Mouse (Mus musculus): ENCODE results near the gene Ttll8. TPM values are rescaled to one million over a fixed set of nuclear protein-coding genes. Genes with fewer than 3 reads are reported as not detected.

Gene Ttll8
- polyA plus RNA-seq, 1 experiment from 2014 or later = not detected

DNA sequence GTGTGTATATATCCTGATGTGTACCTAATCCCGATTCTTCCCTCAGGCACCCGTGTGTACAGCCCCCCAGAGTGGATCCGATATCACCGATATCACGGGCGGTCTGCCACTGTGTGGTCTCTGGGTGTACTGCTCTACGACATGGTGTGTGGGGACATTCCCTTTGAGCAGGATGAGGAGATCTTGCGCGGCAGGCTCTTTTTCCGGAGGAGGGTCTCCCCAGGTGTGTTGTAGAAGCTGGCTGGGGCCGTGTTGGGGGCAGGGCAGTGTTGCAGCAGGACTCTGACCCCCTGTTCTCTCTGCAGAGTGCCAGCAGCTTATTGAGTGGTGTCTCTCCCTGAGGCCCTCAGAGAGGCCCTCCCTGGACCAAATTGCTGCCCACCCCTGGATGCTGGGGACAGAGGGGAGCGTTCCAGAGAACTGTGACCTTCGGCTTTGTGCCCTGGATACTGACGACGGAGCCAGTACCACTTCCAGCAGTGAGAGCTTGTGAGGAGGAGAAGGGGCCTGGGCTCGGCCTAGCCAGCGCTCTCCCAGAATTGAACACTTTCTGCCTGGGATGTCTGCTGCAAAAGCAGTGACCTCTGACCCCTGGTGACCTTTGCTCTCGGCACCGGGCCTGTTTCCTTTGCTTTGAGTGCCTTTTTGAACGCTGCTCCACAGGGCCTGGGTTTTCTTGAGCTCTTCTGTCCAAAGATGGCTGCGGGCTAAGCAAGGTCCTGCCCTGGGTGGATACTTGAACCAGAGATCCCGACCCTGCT, 89.8 kb downstream of the Ttll8 start:
- ATAC-seq (ENCODE audit: insufficient number of reproducible peaks, low FRiP score, low TSS enrichment, low read depth) (peak; percentile 29; the same call in 1 of the 2 replicates), DNase-seq (ENCODE audit: low spot score) (no peak)
- WGBS = 56% methylated on average over 22 of the region's 22 CpGs

DNA sequence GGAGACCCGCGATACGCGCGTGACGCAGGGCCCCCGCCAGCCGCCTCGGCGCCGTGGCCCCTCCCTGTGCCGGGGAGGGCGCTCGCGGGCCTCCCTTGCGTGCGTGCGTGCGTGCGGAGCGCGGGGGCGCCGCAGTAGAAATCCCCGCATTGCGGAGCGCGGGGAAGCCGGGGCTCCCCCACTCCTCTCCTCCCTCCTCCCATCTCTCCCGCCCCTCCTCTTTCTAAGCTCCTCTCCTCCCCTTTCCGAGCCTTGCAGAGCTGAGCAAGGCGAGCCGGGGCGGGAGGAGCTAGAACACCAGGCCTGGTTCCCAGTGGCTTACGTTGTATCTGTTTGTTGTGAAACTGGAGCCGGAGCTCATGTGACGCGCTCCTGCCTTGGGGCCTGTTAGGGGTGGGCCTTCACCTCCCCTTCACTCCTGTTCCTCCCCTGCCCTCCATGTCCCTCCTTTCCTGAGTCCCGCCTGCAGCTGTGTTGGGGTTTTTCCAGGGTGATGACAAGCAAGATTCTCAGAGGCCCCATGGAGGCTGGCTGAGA, 90.5 kb downstream of the Ttll8 start:
- peak; percentile 90 for DNase-seq (ENCODE audit: low spot score)
- peak; percentile 87 for ATAC-seq (ENCODE audit: insufficient number of reproducible peaks, low FRiP score, low TSS enrichment, low read depth)
- Histone ChIP-seq H3K9ac (ENCODE audit: low read length) (peak overlapping the region; percentile 49), H3K36me3 (ENCODE audit: control insufficient read depth, insufficient read depth, low read length) (peaks cover 10% of the 10 kb centered on the region), H3K9me3 (ENCODE audit: control insufficient read depth, low read length) (no peaks in the 10 kb centered on the region), H3K27me3 (ENCODE audit: control insufficient read depth, insufficient read depth, low read length) (no peaks in the 10 kb centered on the region), H3K4me2 (ENCODE audit: low read depth, severe bottlenecking) (peak overlapping the region; percentile 97), H3K4me3 (ENCODE audit: low read depth, low read length) (peak overlapping the region; percentile 92), H3K4me1 (ENCODE audit: control insufficient read depth, insufficient read depth, low read length) (peaks cover 28% of the 10 kb centered on the region), H3K27ac (replicated peaks; ENCODE audit: low read depth, low read length) (peak overlapping the region; percentile 51; the same call in 1 of the 2 replicates)
- WGBS = 0% methylated on average over 23 of the region's 39 CpGs

More for the DNA sequence above, 89.8 kb downstream of the Ttll8 start:
- H3K4me1 ChIP-seq (ENCODE audit: control insufficient read depth, insufficient read depth, low read length) = peaks cover 28% of the 10 kb centered on the region
- H3K9me3 ChIP-seq (ENCODE audit: control insufficient read depth, low read length) = no peaks in the 10 kb centered on the region
- peak overlapping the region; percentile 92 for H3K4me3 ChIP-seq (ENCODE audit: low read depth, low read length)
- no peaks in the 10 kb centered on the region for H3K27me3 ChIP-seq (ENCODE audit: control insufficient read depth, insufficient read depth, low read length)
- H3K4me2 ChIP-seq (ENCODE audit: low read depth, severe bottlenecking) = peak overlapping the region; percentile 97
- peaks cover 10% of the 10 kb centered on the region for H3K36me3 ChIP-seq (ENCODE audit: control insufficient read depth, insufficient read depth, low read length)
- no peak overlapping the region; the same call in 1 of the 2 replicates for H3K9ac ChIP-seq (ENCODE audit: low read length)
- H3K27ac ChIP-seq (replicated peaks; ENCODE audit: low read depth, low read length) = peak overlapping the region; percentile 1; the same call in 1 of the 2 replicates

DNA sequence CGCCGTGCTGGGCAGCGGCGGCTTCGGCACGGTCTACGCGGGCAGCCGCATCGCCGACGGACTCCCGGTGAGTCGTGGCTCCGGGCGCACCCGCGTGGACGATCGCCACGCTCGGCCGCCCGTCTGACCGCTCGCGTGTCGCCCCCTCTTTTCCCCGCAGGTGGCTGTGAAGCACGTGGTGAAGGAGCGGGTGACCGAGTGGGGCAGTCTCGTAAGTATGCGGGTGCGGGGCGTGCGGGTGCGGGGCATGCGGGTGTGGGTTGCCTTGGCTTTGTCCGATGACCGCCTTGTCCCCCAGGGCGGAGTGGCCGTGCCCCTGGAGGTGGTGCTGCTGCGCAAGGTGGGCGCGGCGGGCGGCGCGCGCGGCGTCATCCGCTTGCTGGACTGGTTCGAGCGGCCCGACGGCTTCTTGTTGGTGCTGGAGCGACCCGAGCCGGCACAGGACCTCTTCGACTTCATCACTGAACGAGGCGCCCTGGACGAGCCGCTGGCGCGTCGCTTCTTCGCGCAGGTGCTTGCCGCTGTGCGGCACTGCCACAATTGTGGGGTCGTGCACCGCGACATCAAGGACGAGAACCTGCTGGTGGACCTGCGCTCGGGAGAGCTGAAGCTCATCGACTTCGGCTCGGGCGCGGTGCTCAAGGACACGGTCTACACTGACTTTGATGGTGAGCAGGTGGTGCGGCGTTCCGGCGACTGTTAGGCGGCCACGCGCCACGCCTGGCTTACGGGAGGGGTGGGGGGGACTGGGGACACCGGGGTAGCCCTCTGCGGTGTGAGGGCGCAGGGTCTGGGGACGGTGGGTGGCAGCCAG, 91.1 kb downstream of the Ttll8 start:
- peak overlapping the region; percentile 97 for H3K4me2 ChIP-seq (ENCODE audit: low read depth, severe bottlenecking)
- peak overlapping the region; percentile 86 for H3K27ac ChIP-seq (replicated peaks; ENCODE audit: low read depth, low read length)
- ATAC-seq (ENCODE audit: insufficient number of reproducible peaks, low FRiP score, low TSS enrichment, low read depth) (peak; percentile 11; the same call in 1 of the 2 replicates), DNase-seq (ENCODE audit: low spot score) (peak; percentile 61)
- WGBS = under 1% methylated on average over 92 of the region's 98 CpGs
- peaks cover 28% of the 10 kb centered on the region for H3K4me1 ChIP-seq (ENCODE audit: control insufficient read depth, insufficient read depth, low read length)
- no peaks in the 10 kb centered on the region for H3K9me3 ChIP-seq (ENCODE audit: control insufficient read depth, low read length)
- peak overlapping the region; percentile 92 for H3K4me3 ChIP-seq (ENCODE audit: low read depth, low read length)
- no peaks in the 10 kb centered on the region for H3K27me3 ChIP-seq (ENCODE audit: control insufficient read depth, insufficient read depth, low read length)
- peak overlapping the region; percentile 81 for H3K9ac ChIP-seq (ENCODE audit: low read length)
- peaks cover 10% of the 10 kb centered on the region for H3K36me3 ChIP-seq (ENCODE audit: control insufficient read depth, insufficient read depth, low read length)

DNA sequence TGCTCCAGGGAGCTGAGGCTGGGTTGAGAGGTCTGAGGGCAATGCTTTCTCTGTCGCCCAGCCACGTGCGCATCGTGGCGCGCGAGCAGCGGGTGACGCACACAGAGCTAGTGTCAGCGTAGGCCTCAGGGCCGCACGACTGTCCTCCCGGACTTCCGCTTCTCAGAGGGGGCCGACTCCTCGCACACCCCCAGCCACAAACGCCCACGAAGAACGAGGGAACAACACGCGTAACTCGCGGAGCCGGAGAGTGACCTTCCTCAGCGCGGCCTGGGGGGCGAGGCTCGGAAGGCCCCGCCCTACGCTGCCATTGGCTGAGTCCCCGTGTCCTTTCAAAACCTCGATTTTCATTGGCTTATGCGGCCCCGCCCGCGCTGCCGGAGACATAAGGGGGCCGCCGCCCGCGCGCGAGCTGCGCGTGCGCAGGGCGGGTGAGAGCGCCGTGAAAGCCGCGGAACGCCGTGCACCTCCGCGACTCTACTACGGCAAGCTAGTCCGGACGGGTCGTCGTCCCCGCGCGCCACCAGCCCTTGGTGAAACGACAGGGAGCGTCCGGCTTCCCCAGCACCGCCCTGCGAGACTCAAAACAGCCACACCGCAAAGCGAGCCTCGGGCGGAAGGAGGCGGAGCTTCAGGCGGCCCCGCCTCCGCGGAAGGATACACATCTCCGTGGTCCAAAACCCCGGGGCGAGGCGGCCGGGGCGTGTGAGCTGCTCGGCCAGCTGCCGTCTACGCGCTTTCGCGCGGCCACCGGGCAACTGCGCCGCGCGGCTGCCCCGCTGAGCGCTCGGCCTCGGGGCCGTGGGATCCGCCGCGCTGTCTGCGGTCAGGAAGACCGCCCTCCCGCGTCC, 92.2 kb downstream of the Ttll8 start, which contains the start of gene Pim3:
Pim3 (plus strand) TSS at position 415 of the 851 bp plus-strand sequence.
- peak within 1 kb of the TSS; percentile 86 for H3K27ac ChIP-seq (replicated peaks; ENCODE audit: low read depth, low read length)
- H3K4me3 ChIP-seq (ENCODE audit: low read depth, low read length) = peak within 1 kb of the TSS; percentile 92
- H3K4me2 ChIP-seq (ENCODE audit: low read depth, severe bottlenecking) = peak within 1 kb of the TSS; percentile 97
- peaks cover 10% of the 10 kb centered on the region for H3K36me3 ChIP-seq (ENCODE audit: control insufficient read depth, insufficient read depth, low read length)
- peak within 1 kb of the TSS; percentile 81 for H3K9ac ChIP-seq (ENCODE audit: low read length)
- under 1% methylated on average over 107 of the region's 107 CpGs for WGBS
- DNase-seq (ENCODE audit: low spot score) (peak; percentile 96), ATAC-seq (ENCODE audit: insufficient number of reproducible peaks, low FRiP score, low TSS enrichment, low read depth) (peak; percentile 76)
- H3K4me1 ChIP-seq (ENCODE audit: control insufficient read depth, insufficient read depth, low read length) = peaks cover 19% of the 10 kb centered on the region
- no peaks in the 10 kb centered on the region for H3K27me3 ChIP-seq (ENCODE audit: control insufficient read depth, insufficient read depth, low read length)
- no peaks in the 10 kb centered on the region for H3K9me3 ChIP-seq (ENCODE audit: control insufficient read depth, low read length)

DNA sequence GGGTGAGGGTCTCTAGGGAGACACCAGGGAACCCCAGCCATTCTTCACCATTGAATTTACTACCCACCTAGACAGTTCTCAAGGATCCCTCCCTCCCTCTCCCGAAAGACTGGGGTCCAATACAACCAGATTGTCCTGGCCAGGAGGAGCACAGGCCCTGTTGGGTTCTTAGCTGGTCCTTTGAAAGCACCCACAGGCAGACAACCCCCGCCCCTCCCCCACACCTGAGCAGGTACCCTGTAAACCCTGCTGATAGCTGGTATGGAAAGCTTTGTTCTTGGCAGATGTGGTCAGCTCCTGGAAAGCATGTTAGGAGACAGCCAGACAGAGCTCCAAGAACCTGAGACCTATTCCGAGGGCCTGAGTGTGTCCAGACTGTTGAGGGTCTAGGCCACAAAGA, 93.4 kb downstream of the Ttll8 start:
- H3K36me3 ChIP-seq (ENCODE audit: control insufficient read depth, insufficient read depth, low read length) = peaks cover 10% of the 10 kb centered on the region
- no peaks in the 10 kb centered on the region for H3K9me3 ChIP-seq (ENCODE audit: control insufficient read depth, low read length)
- DNase-seq (ENCODE audit: low spot score) (no peak), ATAC-seq (ENCODE audit: insufficient number of reproducible peaks, low FRiP score, low TSS enrichment, low read depth) (no peak)
- 95% methylated on average over 3 of the region's 3 CpGs for WGBS
- no peak overlapping the region for H3K4me2 ChIP-seq (ENCODE audit: low read depth, severe bottlenecking)
- H3K27me3 ChIP-seq (ENCODE audit: control insufficient read depth, insufficient read depth, low read length) = no peaks in the 10 kb centered on the region
- no peak overlapping the region for H3K4me3 ChIP-seq (ENCODE audit: low read depth, low read length)
- no peak overlapping the region for H3K27ac ChIP-seq (replicated peaks; ENCODE audit: low read depth, low read length)
- peaks cover 15% of the 10 kb centered on the region for H3K4me1 ChIP-seq (ENCODE audit: control insufficient read depth, insufficient read depth, low read length)
- no peak overlapping the region for H3K9ac ChIP-seq (ENCODE audit: low read length)

DNA sequence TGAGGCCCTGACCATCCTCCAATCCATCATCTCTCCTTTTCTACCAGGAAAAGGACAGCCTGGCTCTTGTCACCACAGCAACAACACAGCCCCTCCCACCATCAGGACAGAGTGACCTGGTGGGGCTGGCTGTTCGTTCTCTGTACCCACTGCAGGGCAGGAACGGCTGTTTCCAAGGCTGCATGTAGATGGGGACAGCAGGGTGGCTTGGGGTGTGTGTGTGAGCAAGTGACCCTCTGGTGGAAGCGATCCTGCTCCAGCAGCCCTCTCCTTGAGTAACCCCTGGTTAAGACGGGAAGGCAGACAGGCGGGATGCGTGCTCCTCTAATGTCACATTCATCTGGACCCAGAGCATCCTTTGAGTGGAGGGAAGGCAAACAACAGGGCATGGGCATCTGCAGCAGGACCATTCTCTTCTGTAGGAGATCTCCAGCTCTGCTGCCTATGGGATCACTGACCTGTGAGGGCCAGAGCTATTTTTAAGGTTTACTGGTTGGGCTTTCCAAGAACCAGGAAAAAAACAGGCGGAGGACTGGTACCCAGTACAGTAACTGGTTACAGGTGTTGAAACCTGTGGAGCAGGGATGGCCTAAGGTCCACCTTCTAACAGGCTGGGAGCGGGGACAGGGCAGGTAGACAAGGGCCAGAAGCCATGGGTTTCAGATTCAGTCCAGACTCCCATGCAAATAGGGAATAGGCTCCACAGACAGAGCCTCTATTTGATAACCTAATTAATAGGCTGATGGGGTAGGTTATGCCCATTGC, 94.8 kb downstream of the Ttll8 start:
- Histone ChIP-seq H3K4me3 (ENCODE audit: low read depth, low read length) (no peak overlapping the region), H3K27me3 (ENCODE audit: control insufficient read depth, insufficient read depth, low read length) (no peaks in the 10 kb centered on the region), H3K27ac (replicated peaks; ENCODE audit: low read depth, low read length) (no peak overlapping the region), H3K4me1 (ENCODE audit: control insufficient read depth, insufficient read depth, low read length) (peaks cover 5% of the 10 kb centered on the region), H3K4me2 (ENCODE audit: low read depth, severe bottlenecking) (no peak overlapping the region), H3K9ac (ENCODE audit: low read length) (no peak overlapping the region), H3K9me3 (ENCODE audit: control insufficient read depth, low read length) (no peaks in the 10 kb centered on the region), H3K36me3 (ENCODE audit: control insufficient read depth, insufficient read depth, low read length) (peaks cover under 1% of the 10 kb centered on the region; the same call in 1 of the 2 replicates)
- DNase-seq (ENCODE audit: low spot score) (no peak), ATAC-seq (ENCODE audit: insufficient number of reproducible peaks, low FRiP score, low TSS enrichment, low read depth) (no peak)
- 74% methylated on average over 8 of the region's 8 CpGs for whole genome bisulfite sequencing

DNA sequence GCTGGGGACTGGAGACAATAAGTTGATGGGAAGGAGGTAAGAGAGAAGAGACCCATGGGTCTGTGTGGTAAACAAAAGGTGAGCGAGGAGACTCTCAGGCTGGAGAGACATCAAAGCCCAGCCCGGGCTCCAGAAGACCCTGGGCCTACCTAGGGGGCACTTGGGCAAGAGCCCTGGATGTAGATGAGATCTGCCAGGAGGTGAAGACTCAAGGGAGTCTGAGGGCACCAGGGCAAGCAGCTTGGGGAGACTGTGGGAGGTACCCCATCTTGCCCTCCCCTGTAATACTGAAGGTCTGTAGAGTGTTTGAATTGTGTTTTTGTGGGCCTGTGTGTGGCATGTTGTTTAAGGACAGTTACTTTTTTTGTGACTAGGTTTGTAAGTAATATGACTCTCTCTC, 95.5 kb downstream of the Ttll8 start:
- no peaks in the 10 kb centered on the region for H3K27me3 ChIP-seq (ENCODE audit: control insufficient read depth, insufficient read depth, low read length)
- no peak overlapping the region for H3K4me2 ChIP-seq (ENCODE audit: low read depth, severe bottlenecking)
- no peaks in the 10 kb centered on the region for H3K36me3 ChIP-seq (ENCODE audit: control insufficient read depth, insufficient read depth, low read length)
- H3K9ac ChIP-seq (ENCODE audit: low read length) = no peak overlapping the region
- 80% methylated on average over 2 of the region's 2 CpGs for WGBS
- no peak overlapping the region for H3K4me3 ChIP-seq (ENCODE audit: low read depth, low read length)
- ATAC-seq (ENCODE audit: insufficient number of reproducible peaks, low FRiP score, low TSS enrichment, low read depth) = no peak
- H3K27ac ChIP-seq (replicated peaks; ENCODE audit: low read depth, low read length) = no peak overlapping the region
- no peaks in the 10 kb centered on the region for H3K9me3 ChIP-seq (ENCODE audit: control insufficient read depth, low read length)
- H3K4me1 ChIP-seq (ENCODE audit: control insufficient read depth, insufficient read depth, low read length) = 0 out of 2 replicates have a peak, but pooled peaks cover 4% of the 10 kb centered on the region
- no peak for DNase-seq (ENCODE audit: low spot score)

All from limb, embryonic 11.5 days (tissue).